8 mouse cellular contexts compared by ENCODE assay signal in genomic region chr13:83738528-83738981, GRCm38 (mm10).
DNase-seq lines count a peak whose midpoint lies in the region; ATAC-seq and TF ChIP-seq lines count a peak whose summit lies in the region.

No protein-coding gene starts in this region.

- no peaks in the 10 kb centered on the region for H3K36me3 ChIP-seq in heart, embryonic 15.5 days
- H3K36me3 ChIP-seq in heart, adult 2 months (ENCODE audit: control insufficient read depth, insufficient read depth, low read length): no peaks in the 10 kb centered on the region
- H3K36me3 ChIP-seq in forebrain, embryonic 14.5 days (ENCODE audit: control insufficient read depth, insufficient read depth, low read length): peaks cover 53% of the 10 kb centered on the region
- no peaks in the 10 kb centered on the region for H3K36me3 ChIP-seq in liver, postnatal 0 days (replicated peaks; ENCODE audit: insufficient read depth, low read length)
- H3K36me3 ChIP-seq in stomach, embryonic 16.5 days (ENCODE audit: control insufficient read depth, insufficient read depth, low read length): no peaks in the 10 kb centered on the region

- TF ChIP-seq CTCF in heart, adult 2 months (IDR thresholded peaks at IDR 0.05): no peak
- TF ChIP-seq CTCF in liver, postnatal 0 days (IDR thresholded peaks at IDR 0.05; ENCODE audit: low read depth): no peak

- no peak for TF ChIP-seq POLR2A in heart, adult 2 months (IDR thresholded peaks at IDR 0.05; ENCODE audit: insufficient read depth, low read depth, low read length)

- 6% methylated on average over 12 of the region's 12 CpGs for WGBS in heart, embryonic 15.5 days
- 7% methylated on average over 12 of the region's 12 CpGs for WGBS in heart, adult 2 months
- WGBS in forebrain, embryonic 14.5 days: 1% methylated on average over 12 of the region's 12 CpGs
- WGBS in liver, postnatal 0 days (ENCODE audit: insufficient replicate concordance): 5% methylated on average over 12 of the region's 12 CpGs
- 5% methylated on average over 12 of the region's 12 CpGs for WGBS in stomach, embryonic 16.5 days

- TF ChIP-seq EP300 in heart, adult 2 months (IDR thresholded peaks at IDR 0.05; ENCODE audit: insufficient read depth, low read depth, low read length): no peak
- no peak for TF ChIP-seq EP300 in liver, postnatal 0 days (IDR thresholded peaks at IDR 0.05; ENCODE audit: low read depth)

- H3K27me3 ChIP-seq in heart, embryonic 15.5 days: peaks cover 78% of the 10 kb centered on the region
- peaks cover 14% of the 10 kb centered on the region for H3K27me3 ChIP-seq in heart, adult 2 months (ENCODE audit: control insufficient read depth, insufficient read depth, low read length)
- no peaks in the 10 kb centered on the region for H3K27me3 ChIP-seq in forebrain, embryonic 14.5 days (replicated peaks; ENCODE audit: control insufficient read depth, insufficient read depth, low read length)
- peaks cover 72% of the 10 kb centered on the region for H3K27me3 ChIP-seq in liver, postnatal 0 days (ENCODE audit: insufficient read depth, low read length)
- peaks cover 45% of the 10 kb centered on the region for H3K27me3 ChIP-seq in stomach, embryonic 16.5 days (ENCODE audit: control insufficient read depth, insufficient read depth, low read length)

- H3K4me1 ChIP-seq in heart, embryonic 15.5 days (replicated peaks): peaks cover 9% of the 10 kb centered on the region; the same call in 1 of the 2 replicates
- no peaks in the 10 kb centered on the region for H3K4me1 ChIP-seq in heart, adult 2 months (ENCODE audit: control insufficient read depth, insufficient read depth, low read length)
- H3K4me1 ChIP-seq in forebrain, embryonic 14.5 days (ENCODE audit: control insufficient read depth, insufficient read depth, low read length): peaks cover 2% of the 10 kb centered on the region; the same call in 1 of the 2 replicates
- H3K4me1 ChIP-seq in liver, postnatal 0 days (ENCODE audit: insufficient read depth): peaks cover 11% of the 10 kb centered on the region; the same call in 1 of the 2 replicates
- no peaks in the 10 kb centered on the region for H3K4me1 ChIP-seq in stomach, embryonic 16.5 days (ENCODE audit: control insufficient read depth, insufficient read depth, low read length)

- no peak overlapping the region for H3K9ac ChIP-seq in heart, embryonic 15.5 days
- H3K9ac ChIP-seq in heart, adult 2 months (ENCODE audit: low read depth, low read length): no peak overlapping the region
- peak overlapping the region; percentile 99 for H3K9ac ChIP-seq in forebrain, embryonic 14.5 days (ENCODE audit: low read length)
- no peak overlapping the region for H3K9ac ChIP-seq in liver, postnatal 0 days (replicated peaks)
- no peak overlapping the region for H3K9ac ChIP-seq in stomach, embryonic 16.5 days (ENCODE audit: low read length)

- peak overlapping the region; percentile 41 for H3K4me3 ChIP-seq in heart, embryonic 15.5 days
- H3K4me3 ChIP-seq in heart, adult 2 months: no peak overlapping the region; the same call in 1 of the 2 replicates
- peak overlapping the region; percentile 78 for H3K4me3 ChIP-seq in forebrain, embryonic 14.5 days (ENCODE audit: low read depth, low read length)
- H3K4me3 ChIP-seq in liver, postnatal 0 days (ENCODE audit: low read depth, low read length): peak overlapping the region; percentile 37
- peak overlapping the region; percentile 27 for H3K4me3 ChIP-seq in stomach, embryonic 16.5 days (replicated peaks; ENCODE audit: low read length)

- peak overlapping the region; percentile 56 for H3K4me2 ChIP-seq in heart, embryonic 15.5 days
- H3K4me2 ChIP-seq in forebrain, embryonic 14.5 days (ENCODE audit: low read length): peak overlapping the region; percentile 83
- peak overlapping the region; percentile 53 for H3K4me2 ChIP-seq in liver, postnatal 0 days (ENCODE audit: low read depth, low read length)
- peak overlapping the region; percentile 30 for H3K4me2 ChIP-seq in stomach, embryonic 16.5 days (ENCODE audit: low read depth, low read length)

- H3K27ac ChIP-seq in heart, embryonic 15.5 days: no peak overlapping the region
- H3K27ac ChIP-seq in heart, adult 2 months: no peak overlapping the region
- H3K27ac ChIP-seq in forebrain, embryonic 14.5 days (ENCODE audit: low read depth, low read length): peak overlapping the region; percentile 97
- no peak overlapping the region for H3K27ac ChIP-seq in liver, postnatal 0 days (ENCODE audit: low read depth)
- H3K27ac ChIP-seq in stomach, embryonic 16.5 days (ENCODE audit: low read length): no peak overlapping the region

- no peak for ATAC-seq in heart, embryonic 15.5 days (replicated peaks; ENCODE audit: insufficient number of reproducible peaks, insufficient read depth, low FRiP score, low read depth)
- no peak for ATAC-seq in forebrain, embryonic 14.5 days
- ATAC-seq in liver, postnatal 0 days: no peak
- ATAC-seq in stomach, embryonic 16.5 days (ENCODE audit: insufficient read depth, low FRiP score): no peak
- no peak; the same call in 1 of the 2 replicates for ATAC-seq in megakaryocyte-erythroid progenitor cell, adult 5-6 weeks (replicated peaks; ENCODE audit: low FRiP score, low TSS enrichment, poor library complexity, severe bottlenecking)

- H3K9me3 ChIP-seq in heart, embryonic 15.5 days (replicated peaks): no peaks in the 10 kb centered on the region
- H3K9me3 ChIP-seq in forebrain, embryonic 14.5 days (replicated peaks; ENCODE audit: control insufficient read depth, low read length): no peaks in the 10 kb centered on the region
- no peaks in the 10 kb centered on the region for H3K9me3 ChIP-seq in liver, postnatal 0 days (ENCODE audit: low read length)
- no peaks in the 10 kb centered on the region for H3K9me3 ChIP-seq in stomach, embryonic 16.5 days (replicated peaks; ENCODE audit: control insufficient read depth, low read length)

- intact Hi-C loops in heart, adult 2 months (cut with DNase I): loop anchor here (10.0 kb wide), 1 partner anchor 486 kb away; the partner anchor contains the start of gene Tmem161b

- no peak for DNase-seq in heart, adult 2 months
- peak; percentile 39 for DNase-seq in brain, embryonic 18.5 days (ENCODE audit: low read depth, low spot score)
- peak; percentile 79 for DNase-seq in forebrain, embryonic 14.5 days (ENCODE audit: low spot score)
- no peak for DNase-seq in liver, postnatal 0 days
- DNase-seq in thymus, postnatal 36 days: no peak

- no peaks in the 10 kb centered on the region for H3K79me2 ChIP-seq in heart, adult 2 months (replicated peaks; ENCODE audit: control insufficient read depth, insufficient read depth, low read length)

Comparison
In these comparisons a context has a peak if more than half of its experiments do, and no peak if none do; other contexts are left out.
1. H3K4me2 ChIP-seq: peak in every context shown above with its lines; median percentile 83 in forebrain, embryonic 14.5 days; 56 in heart, embryonic 15.5 days; 53 in liver, postnatal 0 days; 30 in stomach, embryonic 16.5 days.
2. DNase-seq: peak in brain, embryonic 18.5 days (single experiment) and forebrain, embryonic 14.5 days (single experiment); none in heart, adult 2 months (0 of 2), liver, postnatal 0 days (single experiment) and thymus, postnatal 36 days (0 of 2).